Mouse (Mus musculus) embryonic facial prominence, embryonic 15.5 days (tissue): ENCODE data around the gene Coro1c. TPM values are rescaled to one million over a fixed set of nuclear protein-coding genes. Genes with fewer than 3 reads are reported as not detected.

Source experiments
- ATAC-seq: fragments of 200-750 bp; cut with Nextera tagmentation; 2 replicates; pipeline ENCODE4 v1.8.0; 2017; ENCODE audit warnings: low read depth, moderate TSS enrichment; ENCODE audit not compliant: insufficient number of reproducible peaks, low FRiP score, low TSS enrichment
- H3K27ac ChIP-seq: fragments of 300-500 bp; sonication (generic); replicated peaks from 2 replicates; pipeline ENCODE4 v1.5.1; 2015; ENCODE audit warnings: mild to moderate bottlenecking, inconsistent platforms
- H3K27me3 ChIP-seq: fragments of 300-500 bp; sonication (generic); 2 replicates; pipeline ENCODE4 v1.6.1; 2015; ENCODE audit warnings: inconsistent platforms
- H3K36me3 ChIP-seq: fragments of 300-500 bp; sonication (generic); 2 replicates; pipeline ENCODE4 v1.6.1; 2015; ENCODE audit warnings: mild to moderate bottlenecking, inconsistent platforms
- H3K4me1 ChIP-seq: fragments of 300-500 bp; sonication (generic); 2 replicates; pipeline ENCODE4 v1.6.1; 2015; ENCODE audit warnings: inconsistent platforms
- H3K4me2 ChIP-seq: fragments of 300-500 bp; sonication (generic); replicated peaks from 2 replicates; pipeline ENCODE4 v1.6.1; 2015; ENCODE audit warnings: mild to moderate bottlenecking, inconsistent platforms
- H3K4me3 ChIP-seq: fragments of 300-500 bp; sonication (generic); replicated peaks from 2 replicates; pipeline ENCODE4 v1.5.1; 2015; ENCODE audit warnings: mild to moderate bottlenecking, inconsistent platforms
- H3K9ac ChIP-seq: fragments of 300-500 bp; sonication (generic); 2 replicates; pipeline ENCODE4 v1.6.1; 2015; ENCODE audit warnings: inconsistent platforms
- H3K9me3 ChIP-seq: fragments of 300-500 bp; sonication (generic); replicated peaks from 2 replicates; pipeline ENCODE4 v1.6.1; 2016; ENCODE audit warnings: inconsistent platforms
- WGBS: fragments of 180-500 bp; shearing (Covaris S2); methylation state at CpG from one replicate; pipeline ENCODE4 v1.1.7; 2015; 5-methylcytosine and 5-hydroxymethylcytosine counted together
- polyA plus RNA-seq: library from polyadenylated mRNA; unstranded; fragments of >200 nt; fragmentation: Nextera tagmentation; extraction: Ambion mirVana; gene quantifications from 2 replicates; pipeline ENCODE4 v1.2.1, GENCODE M21; 2015

Coro1c gene
- polyA plus RNA-seq, 1 experiment from 2014 or later, result 99.0 TPM

DNA sequence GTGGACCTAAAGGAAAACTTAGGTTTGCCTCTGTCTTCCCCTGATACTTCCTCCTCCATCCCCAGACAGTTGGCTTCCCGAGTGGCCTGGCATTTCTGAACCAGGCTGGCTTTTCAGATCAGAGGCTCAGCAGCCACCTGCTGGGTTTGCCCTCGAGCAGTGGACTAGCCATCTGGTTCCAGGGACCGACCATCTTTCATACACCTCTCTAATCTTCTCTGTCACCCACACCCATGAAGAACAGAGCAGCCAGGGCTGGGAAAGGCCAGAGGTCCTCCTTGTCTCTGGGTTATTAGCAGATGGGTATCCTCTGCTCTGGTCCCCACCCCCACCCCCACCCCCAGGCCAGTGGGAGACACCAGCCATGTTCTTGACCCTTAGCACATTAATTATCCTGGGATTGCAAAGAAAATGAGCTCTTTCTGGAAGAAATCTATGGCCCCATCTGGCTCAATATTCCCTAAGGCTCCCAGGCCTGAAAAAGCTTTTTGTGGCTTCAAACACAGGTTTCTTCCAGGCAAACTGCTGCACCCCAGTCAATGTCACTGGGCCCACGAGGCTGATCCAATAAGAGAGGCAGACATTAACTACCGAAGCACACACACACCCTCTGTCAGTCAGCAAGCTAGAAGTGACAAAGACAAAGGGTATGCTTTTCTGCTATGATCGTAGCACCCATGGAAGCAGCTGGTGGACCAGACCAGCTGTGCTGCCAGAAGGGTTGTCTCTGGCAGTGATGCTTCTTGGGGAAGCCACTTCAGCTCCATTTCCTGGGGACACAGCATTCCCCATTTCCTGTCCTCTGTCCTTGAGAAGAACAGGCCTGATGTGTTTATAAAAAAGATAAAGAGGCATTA, 13.0 kb upstream of the Coro1c start:
- no peaks in the 10 kb centered on the region for H3K9me3 ChIP-seq
- H3K9ac ChIP-seq, result no peak overlapping the region
- H3K27ac ChIP-seq, result 0 out of 2 replicates have a peak overlapping the region, but pooled peaks have one; percentile 22
- WGBS, result 26% methylated on average over 6 of the region's 6 CpGs
- no peak overlapping the region for H3K4me2 ChIP-seq
- no peaks in the 10 kb centered on the region for H3K27me3 ChIP-seq
- H3K4me3 ChIP-seq, result no peak overlapping the region
- peaks cover 10% of the 10 kb centered on the region; the same call in 1 of the 2 replicates for H3K4me1 ChIP-seq
- H3K36me3 ChIP-seq, result no peaks in the 10 kb centered on the region
- ATAC-seq, result no peak

- no peak for ATAC-seq
- no peaks in the 10 kb centered on the region for H3K27me3 ChIP-seq
- peaks cover 10% of the 10 kb centered on the region; the same call in 1 of the 2 replicates for H3K4me1 ChIP-seq
- no peak overlapping the region for H3K4me3 ChIP-seq
- no peaks in the 10 kb centered on the region for H3K9me3 ChIP-seq
- H3K9ac ChIP-seq, result no peak overlapping the region
- H3K4me2 ChIP-seq, result no peak overlapping the region
- H3K36me3 ChIP-seq, result no peaks in the 10 kb centered on the region
- 72% methylated on average over 7 of the region's 7 CpGs for WGBS
- H3K27ac ChIP-seq, result no peak overlapping the region
Measured at GRCm38 (mm10) chr5:113919060-113919459, 10.5 kb upstream of the Coro1c start.

- Histone ChIP-seq H3K4me3 (no peak overlapping the region), H3K9ac (no peak overlapping the region)
- WGBS, result 32% methylated on average over 9 of the region's 9 CpGs
Measured at GRCm38 (mm10) chr5:113918654-113919053, 10.1 kb upstream of the Coro1c start.

DNA sequence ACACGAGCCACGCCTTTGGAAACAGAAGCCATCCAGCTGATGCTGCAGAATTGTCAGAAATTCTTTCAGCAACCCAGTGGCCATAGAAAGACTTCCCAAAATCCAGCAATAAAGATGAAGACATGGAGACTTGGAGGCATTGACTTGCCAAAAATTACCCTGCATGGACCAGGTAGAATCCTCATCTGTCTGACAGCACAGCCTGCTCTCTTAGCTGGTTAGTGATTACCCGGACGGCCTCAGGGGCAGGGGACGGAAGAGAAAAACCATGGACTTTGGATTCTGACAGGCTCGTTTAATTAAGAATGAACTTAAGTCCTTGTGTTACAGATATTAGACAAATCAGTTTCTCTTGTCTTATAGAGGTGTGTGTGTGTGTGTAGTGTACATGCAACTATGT, 2.1 kb upstream of the Coro1c start:
- no peak for ATAC-seq
- H3K4me1 ChIP-seq, result peaks cover 25% of the 10 kb centered on the region
- no peak overlapping the region for H3K4me3 ChIP-seq
- no peaks in the 10 kb centered on the region for H3K9me3 ChIP-seq
- H3K4me2 ChIP-seq, result no peak overlapping the region
- H3K27me3 ChIP-seq, result no peaks in the 10 kb centered on the region
- WGBS, result 50% methylated on average over 6 of the region's 6 CpGs
- H3K36me3 ChIP-seq, result no peaks in the 10 kb centered on the region
- H3K27ac ChIP-seq, result no peak overlapping the region
- no peak overlapping the region for H3K9ac ChIP-seq

More at GRCm38 (mm10) chr5:113918654-113919053, 10.1 kb upstream of the Coro1c start:
- H3K27me3 ChIP-seq, result no peaks in the 10 kb centered on the region
- ATAC-seq, result no peak
- no peaks in the 10 kb centered on the region for H3K36me3 ChIP-seq
- no peaks in the 10 kb centered on the region for H3K9me3 ChIP-seq
- H3K27ac ChIP-seq, result 0 out of 2 replicates have a peak overlapping the region, but pooled peaks have one; percentile 9
- peaks cover 10% of the 10 kb centered on the region; the same call in 1 of the 2 replicates for H3K4me1 ChIP-seq
- no peak overlapping the region for H3K4me2 ChIP-seq

DNA sequence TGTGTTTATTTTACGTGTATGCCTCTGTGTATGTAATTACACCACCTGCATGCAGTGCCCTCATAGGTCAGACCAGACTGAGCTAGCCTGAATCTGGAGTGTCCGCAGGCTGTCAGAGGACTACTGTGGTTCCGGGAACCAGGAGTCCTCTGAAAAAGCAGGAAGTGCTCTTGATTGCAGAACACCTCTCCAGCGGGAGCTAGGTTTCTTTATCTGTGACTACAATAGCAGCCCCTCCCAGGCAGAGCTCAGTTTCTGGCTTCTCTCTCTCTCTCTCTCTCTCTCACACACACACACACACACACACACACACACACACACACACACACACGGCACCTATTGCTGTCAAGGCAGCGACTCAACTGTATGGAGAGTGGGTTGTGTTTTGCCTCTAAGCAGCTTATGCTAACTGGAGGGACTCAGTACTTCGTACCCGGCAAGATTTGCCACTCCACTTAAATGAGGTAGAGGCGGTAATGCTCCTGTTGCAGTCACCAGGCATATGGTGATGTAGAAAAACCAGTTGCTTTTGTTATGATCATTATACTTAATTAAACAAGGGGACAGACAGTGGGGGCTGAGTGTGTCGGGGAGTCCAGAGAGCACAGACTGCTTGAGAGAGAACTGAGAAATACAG, 1.6 kb upstream of the Coro1c start:
- whole genome bisulfite sequencing, result 28% methylated on average over 10 of the region's 10 CpGs

GRCm38 (mm10) chr5:113907786-113908567, 581 bp downstream of the Coro1c start:
- ATAC-seq, result peak; percentile 58
- H3K9me3 ChIP-seq, result no peaks in the 10 kb centered on the region
- peak overlapping the region; percentile 92 for H3K9ac ChIP-seq
- H3K4me2 ChIP-seq, result peak overlapping the region; percentile 84
- H3K4me3 ChIP-seq, result peak overlapping the region; percentile 97
- H3K27ac ChIP-seq, result peak overlapping the region; percentile 93
- H3K4me1 ChIP-seq, result peaks cover 35% of the 10 kb centered on the region
- H3K27me3 ChIP-seq, result no peaks in the 10 kb centered on the region
- no peaks in the 10 kb centered on the region for H3K36me3 ChIP-seq
- under 1% methylated on average over 69 of the region's 69 CpGs for WGBS

More for the DNA sequence above, 1.6 kb upstream of the Coro1c start:
- Histone ChIP-seq H3K27ac (0 out of 2 replicates have a peak overlapping the region, but pooled peaks have one; percentile 78), H3K4me2 (no peak overlapping the region; the same call in 1 of the 2 replicates), H3K4me1 (peaks cover 30% of the 10 kb centered on the region), H3K9me3 (no peaks in the 10 kb centered on the region), H3K27me3 (no peaks in the 10 kb centered on the region), H3K9ac (no peak overlapping the region), H3K4me3 (no peak overlapping the region), H3K36me3 (no peaks in the 10 kb centered on the region)
- no peak for ATAC-seq

- Histone ChIP-seq H3K9me3 (no peaks in the 10 kb centered on the region), H3K27ac (peak overlapping the region; percentile 93), H3K4me1 (peaks cover 40% of the 10 kb centered on the region), H3K4me2 (peak overlapping the region; percentile 84), H3K36me3 (no peaks in the 10 kb centered on the region), H3K27me3 (no peaks in the 10 kb centered on the region), H3K4me3 (peak overlapping the region; percentile 97), H3K9ac (peak overlapping the region; percentile 92; the same call in 1 of the 2 replicates)
- ATAC-seq, result no peak
- WGBS, result 12% methylated on average over 17 of the region's 17 CpGs
Measured at GRCm38 (mm10) chr5:113906958-113907735, 1.4 kb downstream of the Coro1c start.

GRCm38 (mm10) chr5:113904987-113905386, 3.6 kb downstream of the Coro1c start:
- no peak overlapping the region for H3K27ac ChIP-seq

GRCm38 (mm10) chr5:113902983-113903382, 5.6 kb downstream of the Coro1c start:
- Histone ChIP-seq H3K4me3 (no peak overlapping the region), H3K4me2 (no peak overlapping the region), H3K9ac (no peak overlapping the region), H3K9me3 (no peaks in the 10 kb centered on the region), H3K27me3 (no peaks in the 10 kb centered on the region), H3K4me1 (peaks cover 46% of the 10 kb centered on the region), H3K36me3 (no peaks in the 10 kb centered on the region), H3K27ac (no peak overlapping the region)
- no peak for ATAC-seq
- 66% methylated on average over 5 of the region's 5 CpGs for WGBS

More at GRCm38 (mm10) chr5:113904987-113905386, 3.6 kb downstream of the Coro1c start:
- H3K4me1 ChIP-seq, result peaks cover 52% of the 10 kb centered on the region
- H3K9me3 ChIP-seq, result no peaks in the 10 kb centered on the region
- H3K36me3 ChIP-seq, result no peaks in the 10 kb centered on the region
- 34% methylated on average over 4 of the region's 4 CpGs for WGBS
- no peak overlapping the region for H3K9ac ChIP-seq
- H3K4me3 ChIP-seq, result no peak overlapping the region
- no peak overlapping the region for H3K4me2 ChIP-seq
- H3K27me3 ChIP-seq, result no peaks in the 10 kb centered on the region
- ATAC-seq, result no peak

DNA sequence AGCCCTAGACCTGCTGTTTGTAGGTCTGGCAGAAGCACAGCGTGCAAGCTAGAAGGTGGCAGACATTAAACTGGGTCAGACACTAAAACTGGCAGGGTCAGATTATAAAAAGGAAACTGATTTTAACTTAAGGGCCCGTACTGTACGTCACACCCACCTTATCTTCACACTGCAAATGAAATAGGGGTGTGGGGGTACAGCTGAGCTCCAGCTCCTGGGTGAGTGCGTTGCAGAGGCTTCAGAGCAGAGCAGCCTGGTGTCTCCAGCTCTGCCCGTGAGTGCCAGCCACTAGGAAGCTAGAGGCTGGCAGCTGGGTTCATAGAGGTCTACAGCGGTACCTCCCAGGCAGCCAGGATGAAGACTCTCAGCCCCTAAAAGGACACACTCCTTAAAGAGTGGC, 6.5 kb downstream of the Coro1c start:
- Histone ChIP-seq H3K27ac (no peak overlapping the region), H3K4me2 (no peak overlapping the region), H3K27me3 (no peaks in the 10 kb centered on the region), H3K4me3 (no peak overlapping the region), H3K9ac (no peak overlapping the region), H3K36me3 (no peaks in the 10 kb centered on the region), H3K9me3 (no peaks in the 10 kb centered on the region), H3K4me1 (peaks cover 43% of the 10 kb centered on the region)
- no peak for ATAC-seq
- WGBS, result 76% methylated on average over 6 of the region's 6 CpGs
